Mouse (Mus musculus) limb, embryonic 11.5 days (tissue): Measurements from ENCODE around the gene Hpcal1. TPM values are rescaled to one million over a fixed set of nuclear protein-coding genes. Genes with fewer than 3 reads are reported as not detected.

Experiments used
- ATAC-seq: fragments of 200-750 bp; cut with Nextera tagmentation; 2 replicates; pipeline ENCODE4 v1.8.0; 2017; ENCODE audit warnings: low read depth; ENCODE audit not compliant: insufficient number of reproducible peaks, low FRiP score, low TSS enrichment
- DNase-seq: peaks from one replicate; pipeline ENCODE4 v3.0.0-alpha.2; 2015; ENCODE audit warnings: low spot score
- H3K27ac ChIP-seq: fragments of 300-500 bp; sonication (generic); replicated peaks from 2 replicates; pipeline ENCODE4 v1.5.1; 2014; ENCODE audit warnings: low read depth, mild to moderate bottlenecking, low read length
- H3K27me3 ChIP-seq: fragments of 300-500 bp; sonication (generic); 2 replicates; pipeline ENCODE4 v1.6.1; 2014; ENCODE audit warnings: mild to moderate bottlenecking, low read length, mixed read lengths; ENCODE audit not compliant: control insufficient read depth, insufficient read depth
- H3K36me3 ChIP-seq: fragments of 300-500 bp; sonication (generic); 2 replicates; pipeline ENCODE4 v1.6.1; 2014; ENCODE audit warnings: mild to moderate bottlenecking, low read length, moderate library complexity, mixed read lengths; ENCODE audit not compliant: control insufficient read depth, insufficient read depth
- H3K4me1 ChIP-seq: fragments of 300-500 bp; sonication (generic); 2 replicates; pipeline ENCODE4 v1.6.1; 2014; ENCODE audit warnings: low read length, mixed read lengths; ENCODE audit not compliant: control insufficient read depth, insufficient read depth
- H3K4me2 ChIP-seq: fragments of 300-500 bp; sonication (generic); 2 replicates; pipeline ENCODE4 v1.6.1; 2014; ENCODE audit warnings: low read depth, mild to moderate bottlenecking, moderate library complexity; ENCODE audit not compliant: severe bottlenecking
- H3K4me3 ChIP-seq: fragments of 300-500 bp; sonication (generic); 2 replicates; pipeline ENCODE4 v1.5.1; 2014; ENCODE audit warnings: low read depth, low read length
- H3K9ac ChIP-seq: fragments of 300-500 bp; sonication (generic); 2 replicates; pipeline ENCODE4 v1.6.1; 2014; ENCODE audit warnings: mild to moderate bottlenecking, low read length
- H3K9me3 ChIP-seq: fragments of 300-500 bp; sonication (generic); 2 replicates; pipeline ENCODE4 v1.6.1; 2016; ENCODE audit warnings: low read length; ENCODE audit not compliant: control insufficient read depth
- WGBS: fragments of 180-500 bp; shearing (Covaris S2); extraction: QIAGEN DNeasy Blood & Tissue Kit; methylation state at CpG from one replicate; pipeline ENCODE4 v1.1.7; 2014; 5-methylcytosine and 5-hydroxymethylcytosine counted together
- polyA plus RNA-seq: library from polyadenylated mRNA; unstranded; fragments of >200 nt; fragmentation: Nextera tagmentation; extraction: Ambion mirVana; gene quantifications from 2 replicates; pipeline ENCODE4 v1.2.1, GENCODE M21; 2014

The Hpcal1 gene
- polyA plus RNA-seq, 1 experiment from 2014 or later = 31.1 TPM

GRCm38 (mm10) chr12:17745431-17745830 is 54.8 kb downstream of the Hpcal1 start:
- Histone ChIP-seq H3K4me1 (peaks cover 12% of the 10 kb centered on the region), H3K9ac (no peak overlapping the region), H3K27ac (no peak overlapping the region), H3K4me2 (no peak overlapping the region), H3K27me3 (no peaks in the 10 kb centered on the region), H3K4me3 (no peak overlapping the region), H3K36me3 (no peaks in the 10 kb centered on the region), H3K9me3 (no peaks in the 10 kb centered on the region)
- DNase-seq = no peak
- 80% methylated on average over 7 of the region's 7 CpGs for WGBS
- no peak for ATAC-seq

GRCm38 (mm10) chr12:17746725-17747124 is 56.1 kb downstream of the Hpcal1 start:
- no peak overlapping the region for H3K4me2 ChIP-seq
- no peak overlapping the region for H3K9ac ChIP-seq
- no peaks in the 10 kb centered on the region for H3K27me3 ChIP-seq
- no peaks in the 10 kb centered on the region for H3K36me3 ChIP-seq
- H3K27ac ChIP-seq = no peak overlapping the region
- no peak overlapping the region for H3K4me3 ChIP-seq
- no peak for ATAC-seq
- peaks cover 12% of the 10 kb centered on the region for H3K4me1 ChIP-seq
- 10% methylated on average over 3 of the region's 3 CpGs for WGBS
- DNase-seq = no peak
- H3K9me3 ChIP-seq = no peaks in the 10 kb centered on the region

GRCm38 (mm10) chr12:17747191-17748154 is 56.8 kb downstream of the Hpcal1 start:
- WGBS = 26% methylated on average over 10 of the region's 10 CpGs
- H3K36me3 ChIP-seq = no peaks in the 10 kb centered on the region
- no peak; the same call in 1 of the 2 replicates for ATAC-seq
- no peaks in the 10 kb centered on the region for H3K27me3 ChIP-seq
- DNase-seq = no peak
- no peak overlapping the region for H3K27ac ChIP-seq
- H3K4me1 ChIP-seq = peaks cover 11% of the 10 kb centered on the region
- H3K4me3 ChIP-seq = no peak overlapping the region
- H3K9ac ChIP-seq = no peak overlapping the region
- H3K4me2 ChIP-seq = no peak overlapping the region
- no peaks in the 10 kb centered on the region for H3K9me3 ChIP-seq

GRCm38 (mm10) chr12:17748155-17748529 is 57.5 kb downstream of the Hpcal1 start:
- H3K27ac ChIP-seq = no peak overlapping the region
- peaks cover 10% of the 10 kb centered on the region; the same call in 1 of the 2 replicates for H3K4me1 ChIP-seq
- 40% methylated on average over 4 of the region's 4 CpGs for WGBS
- no peaks in the 10 kb centered on the region for H3K9me3 ChIP-seq
- DNase-seq (no peak), ATAC-seq (no peak)
- no peak overlapping the region for H3K4me2 ChIP-seq
- no peak overlapping the region for H3K9ac ChIP-seq
- no peaks in the 10 kb centered on the region for H3K27me3 ChIP-seq
- H3K36me3 ChIP-seq = no peaks in the 10 kb centered on the region
- H3K4me3 ChIP-seq = no peak overlapping the region

GRCm38 (mm10) chr12:17749784-17750183 is 59.1 kb downstream of the Hpcal1 start:
- DNase-seq (no peak), ATAC-seq (no peak)
- H3K9ac ChIP-seq = no peak overlapping the region
- no peak overlapping the region for H3K4me2 ChIP-seq
- no peak overlapping the region for H3K27ac ChIP-seq
- no peaks in the 10 kb centered on the region for H3K9me3 ChIP-seq
- H3K36me3 ChIP-seq = no peaks in the 10 kb centered on the region
- H3K4me3 ChIP-seq = no peak overlapping the region
- H3K4me1 ChIP-seq = peaks cover 10% of the 10 kb centered on the region; the same call in 1 of the 2 replicates
- 58% methylated on average over 3 of the region's 3 CpGs for WGBS
- no peaks in the 10 kb centered on the region for H3K27me3 ChIP-seq

GRCm38 (mm10) chr12:17750500-17750899 is 59.8 kb downstream of the Hpcal1 start:
- Histone ChIP-seq H3K4me1 (peaks cover 10% of the 10 kb centered on the region; the same call in 1 of the 2 replicates), H3K27ac (no peak overlapping the region), H3K4me3 (no peak overlapping the region), H3K4me2 (no peak overlapping the region), H3K27me3 (no peaks in the 10 kb centered on the region), H3K9ac (no peak overlapping the region), H3K36me3 (no peaks in the 10 kb centered on the region), H3K9me3 (no peaks in the 10 kb centered on the region)
- WGBS = 77% methylated on average over 4 of the region's 4 CpGs
- no peak for ATAC-seq
- DNase-seq = no peak

GRCm38 (mm10) chr12:17752828-17753227 is 62.2 kb downstream of the Hpcal1 start:
- Histone ChIP-seq H3K4me2 (no peak overlapping the region), H3K9ac (no peak overlapping the region), H3K27me3 (no peaks in the 10 kb centered on the region), H3K27ac (no peak overlapping the region), H3K36me3 (no peaks in the 10 kb centered on the region), H3K4me3 (no peak overlapping the region), H3K4me1 (no peaks in the 10 kb centered on the region), H3K9me3 (no peaks in the 10 kb centered on the region)
- no peak for ATAC-seq
- no peak for DNase-seq
- WGBS = 64% methylated on average over 5 of the region's 5 CpGs

- Histone ChIP-seq H3K9me3 (no peaks in the 10 kb centered on the region), H3K4me2 (no peak overlapping the region), H3K36me3 (no peaks in the 10 kb centered on the region), H3K27ac (no peak overlapping the region), H3K4me1 (no peaks in the 10 kb centered on the region), H3K9ac (no peak overlapping the region), H3K4me3 (no peak overlapping the region), H3K27me3 (no peaks in the 10 kb centered on the region)
- DNase-seq = no peak
- ATAC-seq = no peak
- WGBS = 95% methylated on average over 1 of the region's 1 CpGs
These were observed 64.1 kb downstream of the Hpcal1 start for GRCm38 (mm10) chr12:17754771-17755170.
